Mouse (Mus musculus): ENCODE results near the gene Hsd17b12.

- no peak for TF ChIP-seq CTCF (conservative IDR thresholded peaks at IDR 0.05; ENCODE audit: low read length)
- TF ChIP-seq NANOG (IDR thresholded peaks at IDR 0.05; ENCODE audit: borderline replicate concordance, low read length), result no peak
- no peak for TF ChIP-seq POU5F1 (IDR thresholded peaks at IDR 0.05; ENCODE audit: borderline replicate concordance, low read length)
These were observed 20.7 kb upstream of the Hsd17b12 start for GRCm38 (mm10) chr2:94178321-94179029.

Data from E14TG2a.4 (cell line).